Mouse (Mus musculus): ENCODE results near the gene Rhbdf2.
"Not testable (repeated sequence)": the region's sequence is repeated elsewhere in the genome, so short reads cannot be mapped to it uniquely, and the experiment has no call there.

Rhbdf2 gene

GRCm38 (mm10) chr11:116643579-116644224, 16.9 kb upstream of the Rhbdf2 start:
- DNase-seq (ENCODE audit: low read depth, low spot score): no peak

GRCm38 (mm10) chr11:116642681-116643578, 16.1 kb upstream of the Rhbdf2 start:
- peak; percentile 91 for DNase-seq (ENCODE audit: low read depth, low spot score)

GRCm38 (mm10) chr11:116641731-116642130, 14.9 kb upstream of the Rhbdf2 start:
- DNase-seq (ENCODE audit: low read depth, low spot score): no peak

- no peak for DNase-seq (ENCODE audit: low read depth, low spot score)
Observed at GRCm38 (mm10) chr11:116641168-116641567, 14.3 kb upstream of the Rhbdf2 start.

GRCm38 (mm10) chr11:116636607-116637006, 9.8 kb upstream of the Rhbdf2 start:
- not testable (repeated sequence) for DNase-seq (ENCODE audit: low read depth, low spot score)

GRCm38 (mm10) chr11:116632962-116633361, 6.1 kb upstream of the Rhbdf2 start:
- no peak for DNase-seq (ENCODE audit: low read depth, low spot score)

- DNase-seq (ENCODE audit: low read depth, low spot score): no peak
Observed at GRCm38 (mm10) chr11:116630171-116630965, 3.5 kb upstream of the Rhbdf2 start.

- no peak for DNase-seq (ENCODE audit: low read depth, low spot score)
Observed at GRCm38 (mm10) chr11:116629472-116629871, 2.7 kb upstream of the Rhbdf2 start.

- peak; percentile 91 for DNase-seq (ENCODE audit: low read depth, low spot score)
Observed at GRCm38 (mm10) chr11:116628712-116629111, 1.9 kb upstream of the Rhbdf2 start.

GRCm38 (mm10) chr11:116627072-116628020, 527 bp upstream of the Rhbdf2 start:
- no peak for DNase-seq (ENCODE audit: low read depth, low spot score)

GRCm38 (mm10) chr11:116625081-116626000, 1.5 kb downstream of the Rhbdf2 start:
- peak; percentile 64 for DNase-seq (ENCODE audit: low read depth, low spot score)

- DNase-seq (ENCODE audit: low read depth, low spot score): peak; percentile 82
Observed at GRCm38 (mm10) chr11:116624131-116624832, 2.5 kb downstream of the Rhbdf2 start.

- DNase-seq (ENCODE audit: low read depth, low spot score): no peak
Observed at GRCm38 (mm10) chr11:116623281-116624124, 3.3 kb downstream of the Rhbdf2 start.

- peak; percentile 58 for DNase-seq (ENCODE audit: low read depth, low spot score)
Observed at GRCm38 (mm10) chr11:116621258-116621704, 5.5 kb downstream of the Rhbdf2 start.

- DNase-seq (ENCODE audit: low read depth, low spot score): no peak
Observed at GRCm38 (mm10) chr11:116620559-116621253, 6.1 kb downstream of the Rhbdf2 start.

- DNase-seq (ENCODE audit: low read depth, low spot score): no peak
Observed at GRCm38 (mm10) chr11:116620073-116620472, 6.7 kb downstream of the Rhbdf2 start.

- DNase-seq (ENCODE audit: low read depth, low spot score): no peak
Observed at GRCm38 (mm10) chr11:116619561-116619960, 7.3 kb downstream of the Rhbdf2 start.

All from mesoderm, embryonic 11.5 days (tissue).